Mouse (Mus musculus) neutrophil, adult 5-6 weeks (primary cell): ENCODE measurements around the gene Gm10401. TPM values are rescaled to one million over a fixed set of nuclear protein-coding genes. Genes with fewer than 3 reads are reported as not detected.
"Not testable (repeated sequence)": the region's sequence is repeated elsewhere in the genome, so short reads cannot be mapped to it uniquely, and the experiment has no call there.

ENCODE experiments used
- ATAC-seq: fragments of 151-379, 151-347 bp; 2 replicates; pipeline ENCODE4 v1.8.0; 2017; ENCODE audit warnings: mild to moderate bottlenecking, moderate TSS enrichment; ENCODE audit not compliant: insufficient number of reproducible peaks, poor library complexity, low FRiP score, severe bottlenecking; ENCODE audit errors: extremely low read depth
- total RNA-seq: library from RNA; stranded (forward); fragments of 200-1000 nt; gene quantifications from 2 replicates; pipeline ENCODE4 v1.2.3, GENCODE M21; 2017

Gm10401 gene
- total RNA-seq, 1 experiment from 2014 or later, result not detected

DNA sequence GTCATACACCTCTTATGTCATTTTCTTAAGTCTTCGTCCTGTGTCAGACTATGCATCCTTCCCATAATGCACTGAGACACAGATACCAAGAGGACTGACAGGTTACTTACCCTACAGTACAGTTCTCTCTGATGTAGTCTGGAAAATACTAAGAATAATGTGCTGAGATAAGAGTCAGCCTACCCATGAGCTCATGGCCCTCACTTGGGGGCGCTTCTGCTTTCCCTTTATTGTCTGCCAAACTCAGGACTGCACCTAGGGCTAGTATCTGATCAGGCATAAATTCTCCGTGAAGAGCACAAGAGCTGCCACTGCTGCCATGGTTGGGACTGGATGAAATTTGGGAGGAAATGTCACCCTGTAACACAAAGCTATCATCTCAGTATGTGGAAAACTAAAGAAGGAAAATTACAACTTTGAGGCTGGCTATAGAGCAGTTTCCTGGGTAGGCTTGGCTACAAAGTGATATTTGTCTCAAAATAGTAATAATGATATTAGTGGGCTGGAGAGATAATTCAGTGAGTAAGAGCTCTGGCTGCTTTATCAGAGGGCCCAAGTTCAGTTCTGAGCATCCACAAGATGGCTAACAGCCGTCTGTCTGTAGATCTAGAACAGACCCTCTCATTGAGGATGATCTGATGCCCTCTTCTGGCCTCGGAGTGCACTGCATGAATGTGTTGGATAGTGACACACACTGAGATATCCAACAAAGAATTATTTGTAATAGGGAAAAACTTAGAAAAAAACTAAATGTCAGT is 21.8 kb downstream of the Gm10401 start:
- ATAC-seq, result peak; percentile 74

DNA sequence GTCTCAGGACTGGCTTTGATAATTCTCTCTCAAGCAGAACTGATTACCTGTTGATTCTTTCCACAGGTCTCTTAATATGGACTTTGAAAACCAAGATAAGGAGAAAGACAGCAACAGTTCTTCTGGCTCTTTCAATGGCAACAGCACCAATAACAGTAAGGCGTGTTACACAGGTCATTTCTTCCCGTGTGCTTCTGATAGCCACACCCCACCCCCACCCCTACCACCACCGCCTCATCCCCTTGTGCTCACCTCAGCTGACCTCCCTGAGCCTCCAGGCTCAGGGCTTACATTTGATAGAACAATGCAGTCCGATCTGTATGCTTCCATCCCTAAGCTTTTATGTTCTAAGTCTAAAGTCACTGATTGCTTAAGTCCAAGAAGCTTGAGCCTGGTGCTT is 23.3 kb downstream of the Gm10401 start:
- no peak for ATAC-seq

DNA sequence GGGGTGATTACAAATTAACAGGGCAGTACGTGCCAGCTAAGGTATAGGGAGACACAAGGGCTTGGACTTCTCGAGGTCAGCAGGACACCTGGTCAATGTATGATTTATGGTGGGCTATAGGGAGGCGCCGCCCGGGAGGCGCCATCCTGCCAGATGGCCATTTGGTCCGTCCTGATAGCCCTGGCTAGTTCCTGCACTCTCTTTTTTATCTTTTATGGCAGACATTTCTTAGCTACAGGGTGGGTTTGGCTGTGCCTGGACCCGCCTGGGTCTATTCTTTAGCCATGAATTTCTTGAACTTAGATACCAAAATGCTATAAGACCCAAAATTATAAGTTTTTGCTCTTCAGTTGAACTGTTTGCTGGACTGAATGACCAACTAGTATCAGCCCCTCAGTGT is 24.8 kb downstream of the Gm10401 start:
- not testable (repeated sequence) for ATAC-seq

DNA sequence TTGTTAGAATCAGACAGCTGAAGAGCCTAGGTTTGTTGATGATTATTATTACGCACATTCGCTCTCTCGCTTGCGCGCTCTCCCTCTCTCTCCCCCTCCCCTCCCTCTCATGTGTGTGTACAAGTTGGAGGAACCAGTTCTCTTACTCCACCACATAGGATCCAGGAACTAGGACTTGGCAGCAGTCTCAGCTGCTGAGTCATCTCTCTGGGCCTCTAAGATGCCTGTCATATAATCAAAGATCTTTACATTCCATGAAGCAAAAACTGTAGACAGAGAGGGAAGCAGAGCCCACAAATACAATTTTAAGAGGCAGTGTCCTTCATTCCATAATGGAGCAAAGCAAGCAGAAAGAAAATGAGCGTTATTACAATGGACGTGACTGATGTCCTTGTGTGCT is 26.0 kb downstream of the Gm10401 start:
- peak; percentile 34; the same call in 1 of the 2 replicates for ATAC-seq

DNA sequence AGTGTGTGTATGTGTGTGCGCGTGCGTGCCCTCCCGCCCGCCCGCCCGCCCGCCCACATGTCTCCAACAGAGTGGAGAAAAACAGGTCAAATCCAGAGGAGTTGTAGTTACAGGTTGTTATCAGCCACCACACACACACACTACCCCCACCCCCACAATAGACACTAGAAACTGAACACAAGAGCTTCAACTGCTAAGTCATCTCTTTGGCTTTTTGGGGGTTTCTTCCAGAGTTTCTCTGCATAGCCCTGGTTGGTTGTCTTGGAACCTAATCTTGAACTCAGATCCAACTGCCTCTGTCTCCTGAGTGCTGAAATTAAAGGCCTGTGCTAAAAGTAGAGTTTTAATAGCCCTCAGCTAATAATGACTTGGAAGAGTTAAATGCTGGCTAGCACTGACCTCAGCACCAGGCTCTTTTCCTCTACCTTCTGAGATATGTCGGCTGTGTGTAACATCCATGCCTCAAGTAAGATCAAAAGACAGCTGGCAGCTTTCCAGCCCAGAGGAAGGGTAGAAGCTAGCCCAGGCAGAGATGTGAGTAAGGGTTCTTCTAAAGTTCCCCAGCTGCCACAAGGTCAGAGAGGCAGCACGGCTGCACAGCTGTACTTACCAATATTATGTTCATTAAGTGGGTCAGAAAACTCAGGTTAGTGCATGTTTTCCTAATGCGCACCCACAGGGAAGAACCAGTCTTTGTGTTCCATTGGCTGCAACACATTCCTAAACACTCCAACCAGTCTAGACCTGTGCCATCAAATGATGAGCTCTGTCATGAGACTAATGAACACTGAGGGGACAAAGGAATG is 26.8 kb downstream of the Gm10401 start:
- ATAC-seq, result no peak

DNA sequence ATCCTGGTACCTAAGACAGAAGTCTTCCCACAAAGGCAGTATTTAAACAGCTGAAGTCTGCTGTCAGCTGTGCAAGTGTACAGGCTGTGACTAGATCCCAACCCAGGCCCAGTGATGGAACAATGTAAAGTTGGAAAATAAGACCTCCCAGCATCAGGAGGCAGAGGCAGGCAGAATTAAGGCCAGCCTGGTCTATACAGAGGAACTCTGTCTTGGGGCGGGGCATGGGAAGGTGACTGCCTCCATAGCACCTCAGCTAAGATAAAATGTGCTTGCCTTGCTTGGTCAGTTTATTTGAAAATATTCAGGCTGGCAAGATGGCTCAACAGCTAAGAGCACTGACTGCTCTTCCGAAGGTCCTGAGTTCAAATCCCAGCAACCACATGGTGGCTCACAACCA is 27.6 kb downstream of the Gm10401 start:
- ATAC-seq, result no peak

DNA sequence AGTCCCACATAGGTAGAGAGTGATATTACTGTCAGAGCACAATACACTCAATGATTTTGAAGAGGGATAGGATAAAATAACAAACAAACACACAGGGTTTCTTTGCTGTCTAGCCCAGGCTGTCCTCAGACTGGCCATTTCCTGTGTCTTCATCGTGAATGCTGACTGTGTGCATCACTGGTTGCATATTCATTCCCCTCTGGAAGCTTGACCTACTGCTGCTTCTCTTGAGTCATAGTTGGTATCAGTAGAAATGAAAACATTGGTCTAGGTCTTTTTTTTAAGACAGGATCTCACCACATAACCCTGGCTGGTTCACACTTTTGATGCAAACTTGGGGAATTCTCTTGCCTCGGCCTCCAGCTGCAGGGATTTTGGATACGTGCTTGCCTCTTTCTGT is 28.5 kb downstream of the Gm10401 start:
- no peak for ATAC-seq

- no peak for ATAC-seq
Measured at GRCm38 (mm10) chr5:115068671-115069421, 29.2 kb downstream of the Gm10401 start.

DNA sequence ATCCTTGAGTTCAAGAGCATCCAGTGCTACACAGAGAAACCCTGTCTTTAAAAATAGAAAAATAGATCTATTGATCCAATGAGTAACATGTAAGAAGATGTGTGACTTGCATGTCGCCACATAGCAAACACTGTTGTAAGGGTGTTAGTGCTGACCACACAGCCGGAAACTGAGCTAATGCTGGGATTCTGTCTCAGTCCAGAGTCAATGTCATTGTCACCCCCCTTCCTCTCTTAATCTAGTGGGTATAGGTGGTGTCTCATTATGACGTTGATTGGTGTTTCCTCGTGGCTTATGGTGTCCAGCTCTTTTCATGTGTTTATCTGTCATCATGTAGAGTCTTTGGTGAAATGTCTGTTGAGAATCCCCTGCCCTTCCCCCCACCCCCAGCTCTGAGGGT is 31.9 kb downstream of the Gm10401 start:
- ATAC-seq, result no peak

DNA sequence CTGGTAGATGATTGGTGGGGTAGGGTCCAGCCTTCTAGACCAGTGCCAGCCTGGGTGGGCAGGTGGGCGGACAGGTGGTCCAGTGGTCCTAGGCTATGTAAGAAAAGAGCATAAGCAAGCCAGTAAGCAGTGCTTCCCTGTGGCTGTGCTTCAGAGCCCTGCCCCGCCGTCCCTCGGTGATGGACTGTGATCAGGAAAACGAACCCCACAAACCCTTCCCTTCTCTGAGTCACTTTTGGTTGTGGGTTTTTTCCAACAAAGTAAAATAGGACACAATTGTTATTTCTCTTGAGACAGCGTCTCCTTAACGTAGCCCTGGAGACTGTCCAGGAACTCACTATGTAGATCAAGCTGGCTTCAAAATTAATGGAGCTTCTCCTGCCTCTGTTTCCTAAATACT is 34.7 kb downstream of the Gm10401 start:
- ATAC-seq, result no peak

DNA sequence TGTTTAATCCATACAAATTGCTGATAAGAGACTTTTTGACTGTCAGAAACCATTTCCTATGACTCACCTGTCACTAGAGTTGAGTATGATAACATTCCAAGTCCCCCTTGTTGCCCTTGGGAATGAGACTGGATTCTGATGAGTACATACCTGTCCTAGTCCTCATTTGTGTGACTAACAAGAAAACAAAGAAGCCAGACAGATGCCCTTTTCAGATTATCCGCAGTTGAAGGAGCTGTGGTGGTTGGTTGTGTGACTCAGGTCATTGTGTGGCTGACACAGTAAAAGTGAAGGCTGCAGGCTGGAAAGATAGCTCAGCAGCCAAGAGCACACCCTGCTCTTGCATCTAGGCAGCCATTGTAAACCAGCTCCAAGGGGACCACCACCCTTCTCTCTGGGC is 35.5 kb downstream of the Gm10401 start:
- ATAC-seq, result no peak

- ATAC-seq, result no peak
Measured at GRCm38 (mm10) chr5:115060977-115061376, 37.1 kb downstream of the Gm10401 start.

- no peak for ATAC-seq
Measured at GRCm38 (mm10) chr5:115060067-115060695, 37.9 kb downstream of the Gm10401 start.

GRCm38 (mm10) chr5:115058584-115059297 is 39.4 kb downstream of the Gm10401 start:
- ATAC-seq, result peak; percentile 56; the same call in 1 of the 2 replicates

DNA sequence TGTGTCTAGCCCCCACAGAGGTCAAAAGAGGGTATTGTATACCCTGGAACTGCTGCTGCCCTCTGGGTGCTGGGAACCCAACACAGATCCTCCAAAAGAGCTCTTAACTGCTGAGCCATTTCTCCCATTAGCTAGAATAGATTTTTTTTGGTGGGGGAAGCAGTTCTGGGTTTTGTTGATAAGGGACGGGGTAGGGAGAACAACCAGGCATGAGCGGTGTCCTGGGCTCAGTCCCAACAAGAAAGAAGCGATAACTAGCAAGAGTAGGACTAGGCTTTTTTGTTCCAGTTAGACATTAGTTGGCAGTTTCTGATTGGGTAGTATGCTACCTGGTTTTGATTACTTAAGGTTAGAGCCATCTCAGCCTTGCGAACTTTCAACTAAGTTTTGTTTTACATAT is 40.9 kb downstream of the Gm10401 start:
- ATAC-seq, result no peak

DNA sequence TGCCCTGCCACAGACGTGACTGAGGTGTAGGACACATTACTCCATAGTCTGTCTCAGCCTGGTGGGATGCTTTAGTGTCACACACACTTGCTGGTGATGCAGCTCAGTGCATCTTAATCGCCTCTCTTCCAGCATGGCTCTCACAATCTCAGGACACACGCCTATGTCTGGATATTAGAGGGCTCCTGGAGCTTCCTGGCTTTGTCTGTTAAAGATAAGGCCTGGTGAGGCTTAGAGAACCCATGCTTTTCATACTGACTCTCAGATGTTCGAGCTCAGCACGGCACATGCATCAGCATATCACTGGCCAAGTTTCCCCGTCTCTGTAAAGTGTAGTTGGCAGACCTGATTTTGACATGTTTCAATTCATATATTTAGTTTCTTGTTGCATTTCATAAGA is 42.7 kb downstream of the Gm10401 start:
- ATAC-seq, result no peak

- ATAC-seq, result no peak
Measured at GRCm38 (mm10) chr5:115053791-115054396, 44.2 kb downstream of the Gm10401 start.

- ATAC-seq, result no peak
Measured at GRCm38 (mm10) chr5:115052546-115052945, 45.5 kb downstream of the Gm10401 start.
